In the genomic region with DNA sequence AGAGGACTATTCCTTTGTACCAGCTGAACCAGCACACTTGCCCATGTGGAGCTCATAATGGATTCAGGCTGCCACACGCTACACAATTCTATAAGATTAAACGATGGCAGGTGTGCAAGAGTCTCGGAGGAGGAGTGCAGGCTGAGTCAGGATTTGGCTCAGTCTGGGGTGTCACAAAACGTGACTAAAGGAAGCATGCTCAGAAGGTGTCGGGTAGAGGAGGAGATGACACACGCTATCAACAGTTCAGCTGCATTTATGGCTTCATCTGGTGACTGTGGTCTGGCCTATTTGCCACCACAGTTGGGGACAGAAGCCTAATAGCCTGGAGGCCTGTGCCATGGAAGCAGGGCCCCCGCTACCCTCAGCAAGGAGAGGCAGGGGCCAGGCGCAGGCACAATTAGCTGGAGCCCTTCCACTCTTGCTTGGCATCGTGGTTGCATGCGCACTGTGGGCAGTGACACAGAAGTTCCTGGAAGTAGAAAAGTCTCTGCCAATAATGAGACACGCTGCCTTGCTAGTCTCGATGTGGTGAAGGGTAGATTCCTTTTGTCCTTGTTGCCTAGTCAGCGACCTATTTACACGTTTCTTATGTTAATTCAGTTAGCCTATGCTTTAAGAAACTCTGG, we compare ENCODE assay signal across 9 mouse cellular contexts. TPM values are rescaled to one million over a fixed set of nuclear protein-coding genes. Genes with fewer than 3 reads are reported as not detected.
DNase-seq lines count a peak whose midpoint lies in the region; ATAC-seq and TF ChIP-seq lines count a peak whose summit lies in the region.
"Had no signal": no experiment of that assay in that cellular context is flagged by ENCODE, and none has a peak within 500 bp of the region (broad histone marks: within the 10 kb centered on the region; RNA-seq: fewer than 3 reads in every experiment).

No protein-coding gene starts in this region.

- no peak overlapping the region for H3K9ac ChIP-seq in forebrain, postnatal 0 days
- H3K9ac ChIP-seq in limb, embryonic 13.5 days, result no peak overlapping the region
- H3K9ac ChIP-seq: lung, embryonic 15.5 days had no signal

- H3K4me1 ChIP-seq in megakaryocyte, embryonic 14.5 days, result peaks cover 62% of the 10 kb centered on the region
- 0 out of 2 replicates have a peak, but pooled peaks cover 5% of the 10 kb centered on the region for H3K4me1 ChIP-seq in forebrain, postnatal 0 days (ENCODE audit: insufficient read depth)
- H3K4me1 ChIP-seq in limb, embryonic 13.5 days, result peaks cover 31% of the 10 kb centered on the region
- H3K4me1 ChIP-seq: lung, embryonic 15.5 days had no signal

- peak; percentile 31 for DNase-seq in CD4-positive, CD25-positive, alpha-beta regulatory T cell, adult 2 months (ENCODE audit: low read depth, low spot score)
- peak; percentile 21 for DNase-seq in forebrain, postnatal 0 days
- no peak for DNase-seq in ovary, postnatal 36 days (ENCODE audit: low spot score)
- DNase-seq in adipocyte (ENCODE audit: low spot score), result no peak

- 35% methylated on average over 14 of the region's 14 CpGs for WGBS in forebrain, postnatal 0 days
- WGBS in limb, embryonic 13.5 days, result 41% methylated on average over 14 of the region's 14 CpGs

- no peak overlapping the region for H3K27ac ChIP-seq in forebrain, postnatal 0 days (ENCODE audit: low read depth, low read length)
- peak overlapping the region; percentile 55; the same call in 1 of the 2 replicates for H3K27ac ChIP-seq in limb, embryonic 13.5 days
- H3K27ac ChIP-seq: lung, embryonic 15.5 days had no signal

- H3K4me2 ChIP-seq in forebrain, postnatal 0 days (ENCODE audit: low read depth), result no peak overlapping the region
- H3K4me2 ChIP-seq in limb, embryonic 13.5 days (replicated peaks), result peak overlapping the region; percentile 27; the same call in 1 of the 2 replicates
- H3K4me2 ChIP-seq: lung, embryonic 15.5 days had no signal

- no peak for TF ChIP-seq CTCF in forebrain, postnatal 0 days (IDR thresholded peaks at IDR 0.05; ENCODE audit: low read depth)

- H3K4me3 ChIP-seq in megakaryocyte, embryonic 14.5 days (replicated peaks), result peak overlapping the region; percentile 34
- H3K4me3 ChIP-seq in forebrain, postnatal 0 days (ENCODE audit: low read depth, low read length), result no peak overlapping the region
- H3K4me3 ChIP-seq in limb, embryonic 13.5 days, result no peak overlapping the region
- H3K4me3 ChIP-seq: lung, embryonic 15.5 days had no signal

- H3K9me3 ChIP-seq in megakaryocyte, embryonic 14.5 days, result no peaks in the 10 kb centered on the region
- no peaks in the 10 kb centered on the region for H3K9me3 ChIP-seq in forebrain, postnatal 0 days (ENCODE audit: low read length)
- no peaks in the 10 kb centered on the region for H3K9me3 ChIP-seq in limb, embryonic 13.5 days
- H3K9me3 ChIP-seq: lung, embryonic 15.5 days had no signal

- no peaks in the 10 kb centered on the region for H3K36me3 ChIP-seq in megakaryocyte, embryonic 14.5 days (replicated peaks; ENCODE audit: low read length)
- no peaks in the 10 kb centered on the region for H3K36me3 ChIP-seq in forebrain, postnatal 0 days (ENCODE audit: insufficient read depth)
- H3K36me3 ChIP-seq in limb, embryonic 13.5 days, result no peaks in the 10 kb centered on the region
- H3K36me3 ChIP-seq: lung, embryonic 15.5 days had no signal

- no peak for ATAC-seq in CD4-positive, CD25-positive, alpha-beta regulatory T cell, adult 4 months
- ATAC-seq in megakaryocyte, adult 5-6 weeks (ENCODE audit: poor library complexity, severe bottlenecking), result no peak
- ATAC-seq in forebrain, postnatal 0 days, result peak; percentile 23; the same call in 1 of the 2 replicates
- ATAC-seq in limb, embryonic 13.5 days (ENCODE audit: low FRiP score, low read depth), result peak; percentile 35

- H3K27me3 ChIP-seq in megakaryocyte, embryonic 14.5 days (replicated peaks), result peaks cover 7% of the 10 kb centered on the region
- no peaks in the 10 kb centered on the region for H3K27me3 ChIP-seq in forebrain, postnatal 0 days (ENCODE audit: insufficient read depth, low read length)
- peaks cover 10% of the 10 kb centered on the region for H3K27me3 ChIP-seq in limb, embryonic 13.5 days
- H3K27me3 ChIP-seq: lung, embryonic 15.5 days had no signal

RNA-seq across cellular contexts. Expression of gene Traf1, which starts 20.6 kb away (rescaled TPM):
- polyA plus RNA-seq in CD4-positive, CD25-positive, alpha-beta regulatory T cell, adult 4 months (2017; shearing (Covaris generic)), result 100 to 1,000 TPM; 300 to 441 TPM
- 0.44 TPM in 1 of 2 replicates, not detected in the other for polyA plus RNA-seq in megakaryocyte, embryonic 14.5 days (2012; ENCODE audit: insufficient read depth, low replicate concordance)
- 1.5 and 3.1 TPM in 2 replicates for total RNA-seq in megakaryocyte, adult 5-6 weeks (2015)
- total RNA-seq in megakaryocyte, adult 5-6 weeks (2017), result 2.5 and 3.2 TPM in 2 replicates
- total RNA-seq in forebrain, postnatal 0 days (2014; rRNA removed), result 0.86 and 2.2 TPM in 2 replicates
- 1.9 and 2.7 TPM in 2 replicates for polyA plus RNA-seq in forebrain, postnatal 0 days (2015; fragmentation: Nextera tagmentation; extraction: Ambion mirVana)
- 3.3 TPM in 2 replicates for polyA plus RNA-seq in limb, embryonic 13.5 days (2015; fragmentation: Nextera tagmentation; extraction: Ambion mirVana)

Comparison
In these comparisons a context has a peak if more than half of its experiments do, and no peak if none do; other contexts are left out.
1. DNase-seq: peak in CD4-positive, CD25-positive, alpha-beta regulatory T cell, adult 2 months (single experiment) and forebrain, postnatal 0 days (single experiment); none in ovary, postnatal 36 days (single experiment) and adipocyte (single experiment).
2. ATAC-seq: peak in forebrain, postnatal 0 days (single experiment) and limb, embryonic 13.5 days (single experiment); none in CD4-positive, CD25-positive, alpha-beta regulatory T cell, adult 4 months (single experiment) and megakaryocyte, adult 5-6 weeks (single experiment).
3. RNA of gene Traf1, which starts 20.6 kb away (polyA plus RNA-seq): 300 to 441 TPM in CD4-positive, CD25-positive, alpha-beta regulatory T cell, adult 4 months; 3.3 TPM in limb, embryonic 13.5 days, 1.9 to 2.7 TPM in forebrain, postnatal 0 days and 0.44 TPM in megakaryocyte, embryonic 14.5 days; every median in the first group is over 10 times any median in the second.